Mouse (Mus musculus) left cerebral cortex, postnatal 25 days (tissue): ENCODE data around the gene Ksr1. TPM values are rescaled to one million over a fixed set of nuclear protein-coding genes. Genes with fewer than 3 reads are reported as not detected.

Experiments used
- DNase-seq, 2 experiments: peaks; one replicate each; pipeline ENCODE4 v3.0.0; 2022; ENCODE audit warnings: low spot score in 2 of 2, mixed read lengths in 1 of 2
- intact Hi-C: fragments of 180-260 bp; cut with DNase I; formaldehyde crosslinking; loops from one replicate; pipeline ENCODE4 v1.15.1; 2025
- total RNA-seq, 2 experiments: library from RNA; stranded (reverse); gene quantifications; 2 replicates each; pipeline ENCODE4 v1.2.3; 2021

Gene Ksr1
- total RNA-seq: 10 to 100 TPM; 55.2 to 60.6 TPM

DNA sequence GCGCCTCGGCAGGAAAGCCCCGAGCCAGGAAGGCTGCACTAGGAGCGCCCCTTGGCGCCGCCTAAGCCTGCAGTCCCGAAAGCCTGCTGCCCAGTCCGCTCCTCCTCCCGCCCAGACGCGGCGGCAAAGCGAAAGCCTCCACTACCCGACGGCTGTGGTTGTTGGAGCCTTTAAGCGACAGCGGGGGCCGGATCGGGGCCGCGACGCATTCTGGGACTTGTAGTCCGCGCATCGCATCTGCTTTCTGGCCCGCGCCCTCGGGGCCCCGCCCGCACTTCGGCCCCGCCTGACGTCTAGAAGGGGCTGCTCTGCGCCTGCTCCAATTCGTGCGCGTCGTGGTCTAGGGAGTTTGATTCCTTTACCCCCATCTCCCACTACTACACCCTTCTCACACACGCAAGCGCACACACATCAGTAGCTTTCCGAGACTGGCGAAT is at the start of gene Ksr1:
Gene Ksr1 (minus strand): TSS at position 77 of the 437 bp plus-strand sequence.
- intact Hi-C loops: loop anchor here (5.0 kb wide), 1 partner anchor 49 kb away; no protein-coding TSS in a partner anchor
- peak; percentile 93 to 96 for DNase-seq

DNA sequence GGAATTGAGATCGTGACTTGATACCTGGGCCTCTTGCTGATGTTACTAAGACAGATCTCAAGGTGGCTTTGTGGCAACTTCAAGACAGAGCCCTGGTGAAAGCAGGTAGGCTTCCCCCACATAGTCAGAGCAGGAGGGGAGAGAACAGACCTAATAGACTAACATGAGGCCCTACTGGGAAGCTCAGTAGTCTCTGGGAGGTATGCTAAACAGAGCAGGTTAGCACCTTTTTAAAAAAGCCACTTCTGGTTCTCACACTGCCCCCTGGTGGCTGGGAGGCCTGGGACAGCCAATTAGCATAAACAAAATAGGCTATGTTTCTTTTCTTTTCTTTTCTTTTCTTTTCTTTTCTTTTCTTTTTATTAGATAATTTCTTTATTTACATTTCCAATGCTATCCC is 46.0 kb upstream of the Ksr1 start:
- no peak for DNase-seq
- intact Hi-C loops: no loop called here

- DNase-seq: peak; percentile 25 to 79
- intact Hi-C loops: no loop called here
Measured at GRCm38 (mm10) chr11:79191214-79191613, 45.0 kb upstream of the Ksr1 start.

- DNase-seq: no peak
- intact Hi-C loops: no loop called here
Measured at GRCm38 (mm10) chr11:79190257-79190656, 44.0 kb upstream of the Ksr1 start.

DNA sequence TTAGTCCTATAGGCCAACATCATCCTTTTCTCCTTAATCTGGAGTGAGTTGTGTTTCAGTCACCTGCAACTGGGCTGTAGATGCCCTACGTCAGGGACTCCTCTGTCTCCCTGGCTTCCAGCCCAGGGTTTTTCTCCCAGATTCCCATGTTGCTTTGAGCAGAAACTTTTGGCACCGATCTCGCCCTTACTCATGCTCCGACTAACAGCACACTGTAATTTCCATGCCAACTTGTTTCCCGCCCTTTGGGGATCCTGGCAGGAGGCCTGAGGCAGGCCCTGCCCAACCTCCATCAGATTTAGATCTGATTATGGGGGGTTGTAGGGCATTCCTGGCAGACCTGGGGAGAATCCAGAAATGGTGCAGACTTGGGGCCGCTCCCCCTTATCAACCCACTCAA is 42.0 kb upstream of the Ksr1 start:
- peak; percentile 34 to 77 for DNase-seq
- intact Hi-C loops: no loop called here

DNA sequence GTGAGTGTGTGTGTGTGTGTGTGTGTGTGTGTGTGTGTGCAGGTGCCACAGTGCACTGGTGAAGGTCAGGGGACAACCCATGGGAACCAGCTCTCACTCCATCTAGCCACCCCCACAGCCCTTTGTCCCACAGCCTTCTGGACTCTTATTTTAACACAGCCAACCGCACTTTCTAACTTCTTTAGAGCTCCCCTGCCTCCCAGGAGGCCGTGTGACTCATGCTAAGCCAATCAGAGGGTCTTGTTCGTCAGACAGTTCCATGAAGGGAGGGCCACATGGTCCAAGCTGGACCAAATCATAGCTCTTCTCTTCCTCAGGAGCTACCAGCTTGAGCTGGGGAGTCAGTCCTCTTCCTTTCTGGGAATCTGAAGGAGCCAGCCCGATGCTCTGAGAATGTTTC is 41.1 kb upstream of the Ksr1 start:
- intact Hi-C loops: no loop called here
- DNase-seq: no peak

- intact Hi-C loops: no loop called here
- no peak for DNase-seq
Measured at GRCm38 (mm10) chr11:79185683-79186082, 39.5 kb upstream of the Ksr1 start.

GRCm38 (mm10) chr11:79184126-79184888 is 38.1 kb upstream of the Ksr1 start:
- intact Hi-C loops: loop anchor here (5.0 kb wide), 1 partner anchor 102 kb away; no protein-coding TSS in a partner anchor

GRCm38 (mm10) chr11:79183400-79183799 is 37.2 kb upstream of the Ksr1 start:
- DNase-seq: no peak
- intact Hi-C loops: loop anchor here (1.0 to 5.0 kb wide), 2 partner anchors 38 to 101 kb away; no protein-coding TSS in a partner anchor

More at GRCm38 (mm10) chr11:79184126-79184888, 38.1 kb upstream of the Ksr1 start:
- no peak for DNase-seq

GRCm38 (mm10) chr11:79182881-79183280 is 36.7 kb upstream of the Ksr1 start:
- DNase-seq: peak; percentile 83 to 86
- intact Hi-C loops: loop anchor here (1.0 to 5.0 kb wide), 2 partner anchors 38 to 101 kb away; no protein-coding TSS in a partner anchor

GRCm38 (mm10) chr11:79181914-79182313 is 35.7 kb upstream of the Ksr1 start:
- intact Hi-C loops: loop anchor here (5.0 kb wide), 1 partner anchor 100 kb away; no protein-coding TSS in a partner anchor
- DNase-seq: no peak

DNA sequence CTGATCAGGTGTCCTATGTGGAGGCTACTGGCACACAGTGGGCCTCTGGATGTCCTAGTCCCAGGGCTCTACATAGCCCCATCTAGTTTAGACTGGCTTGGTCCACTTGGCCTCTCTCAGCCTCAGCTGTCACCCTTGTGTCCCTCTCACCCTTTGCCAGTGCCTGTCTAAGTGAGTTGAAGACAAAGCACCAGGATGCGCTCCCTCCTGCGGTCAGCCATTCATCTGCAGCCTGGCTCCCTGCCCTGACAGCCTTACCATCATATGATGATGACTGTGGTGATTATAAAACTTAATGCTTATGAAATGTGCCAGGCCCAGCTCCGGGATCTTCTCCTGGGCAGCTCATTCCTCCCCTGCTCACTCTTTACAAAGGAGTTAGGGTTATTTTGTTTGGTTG is 30.5 kb upstream of the Ksr1 start:
- DNase-seq: no peak
- intact Hi-C loops: no loop called here

- peak; percentile 43 to 85 for DNase-seq
- intact Hi-C loops: no loop called here
Measured at GRCm38 (mm10) chr11:79172054-79172453, 25.8 kb upstream of the Ksr1 start.

- intact Hi-C loops: no loop called here
- no peak for DNase-seq
Measured at GRCm38 (mm10) chr11:79166582-79167300, 20.5 kb upstream of the Ksr1 start.

GRCm38 (mm10) chr11:79161077-79161758 is 15.0 kb upstream of the Ksr1 start:
- intact Hi-C loops: no loop called here
- DNase-seq: no peak

GRCm38 (mm10) chr11:79160127-79160526 is 13.9 kb upstream of the Ksr1 start:
- DNase-seq: no peak
- intact Hi-C loops: no loop called here

DNA sequence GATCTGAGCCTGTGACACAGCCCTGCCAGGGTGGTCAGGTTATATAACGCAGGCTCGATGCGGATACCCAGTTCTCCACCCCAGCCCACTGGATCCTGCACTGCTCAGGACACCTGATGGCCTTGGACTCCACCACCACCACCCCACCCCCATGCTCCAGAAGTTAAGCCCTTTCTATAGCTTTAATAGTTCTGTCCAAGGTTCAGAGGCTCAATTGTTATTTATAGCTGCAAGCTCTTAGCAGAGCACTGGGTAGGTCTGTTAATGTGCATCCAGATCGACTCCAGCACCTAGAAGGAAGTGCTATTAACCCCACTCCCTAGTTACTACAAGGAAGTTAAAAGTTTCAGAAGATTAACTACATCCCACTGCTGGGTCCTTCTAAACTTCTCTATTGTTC is 11.5 kb upstream of the Ksr1 start:
- intact Hi-C loops: no loop called here
- no peak for DNase-seq

GRCm38 (mm10) chr11:79155348-79155747 is 9.1 kb upstream of the Ksr1 start:
- intact Hi-C loops: no loop called here
- no peak for DNase-seq

GRCm38 (mm10) chr11:79152696-79153095 is 6.5 kb upstream of the Ksr1 start:
- intact Hi-C loops: no loop called here
- no peak for DNase-seq

DNA sequence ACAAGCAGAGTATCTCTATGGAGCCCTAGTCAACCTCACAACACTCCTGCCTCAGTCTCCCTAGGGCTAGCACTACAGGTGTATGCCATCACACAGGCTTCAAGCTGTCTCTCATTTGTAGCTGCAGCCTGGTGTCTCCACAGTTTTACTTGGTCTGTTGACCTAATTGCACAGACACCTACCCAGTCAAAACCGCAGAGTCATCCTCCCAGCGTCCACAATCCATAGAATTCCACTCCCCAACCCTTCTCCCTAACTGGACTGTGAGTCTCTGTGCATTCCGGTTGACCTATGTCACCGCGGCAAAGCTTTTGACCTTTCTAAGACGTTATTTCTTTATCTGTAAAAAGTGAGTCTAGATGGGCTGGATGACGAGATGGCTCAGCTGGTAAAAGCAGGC is 5.7 kb upstream of the Ksr1 start:
- no peak for DNase-seq
- intact Hi-C loops: no loop called here
